Mouse (Mus musculus): ENCODE data around the gene Socs1. TPM values are rescaled to one million over a fixed set of nuclear protein-coding genes. Genes with fewer than 3 reads are reported as not detected.

The Socs1 gene
- polyA plus RNA-seq, 1 experiment from 2014 or later, result 15.4 TPM

DNA sequence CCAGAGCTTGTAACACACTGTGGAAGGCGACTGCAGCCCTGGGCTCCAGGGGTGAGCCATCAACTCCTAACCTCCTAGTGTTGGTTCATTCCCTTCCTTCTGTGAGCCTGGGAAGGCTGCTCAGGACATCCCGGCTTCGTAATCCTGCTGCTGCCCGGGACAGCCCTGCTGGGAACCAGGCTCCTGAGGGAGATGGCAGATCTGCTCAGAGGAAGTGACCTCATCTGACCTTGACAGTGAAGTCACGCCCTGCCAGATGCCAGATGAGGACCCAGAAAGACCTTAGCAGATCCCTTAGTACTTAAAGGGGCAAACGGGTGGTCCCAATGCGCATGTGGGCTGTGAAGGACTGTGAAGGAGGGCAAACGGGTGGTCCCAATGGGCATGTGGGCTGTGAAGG is 24.2 kb downstream of the Socs1 start:
- ATAC-seq (ENCODE audit: insufficient number of reproducible peaks, low FRiP score, low TSS enrichment, low read depth), result no peak
- Histone ChIP-seq H3K4me2 (replicated peaks) (no peak overlapping the region), H3K9ac (no peak overlapping the region), H3K9me3 (replicated peaks) (no peaks in the 10 kb centered on the region), H3K4me1 (0 out of 2 replicates have a peak, but pooled peaks cover 2% of the 10 kb centered on the region), H3K27me3 (no peaks in the 10 kb centered on the region), H3K36me3 (no peaks in the 10 kb centered on the region), H3K4me3 (replicated peaks) (no peak overlapping the region), H3K27ac (replicated peaks) (no peak overlapping the region)
- 57% methylated on average over 8 of the region's 8 CpGs for WGBS

- no peaks in the 10 kb centered on the region for H3K36me3 ChIP-seq
- ATAC-seq (ENCODE audit: insufficient number of reproducible peaks, low FRiP score, low TSS enrichment, low read depth), result no peak
- H3K9me3 ChIP-seq (replicated peaks), result no peaks in the 10 kb centered on the region
- H3K27me3 ChIP-seq, result no peaks in the 10 kb centered on the region
- H3K4me2 ChIP-seq (replicated peaks), result no peak overlapping the region
- 62% methylated on average over 6 of the region's 6 CpGs for WGBS
- H3K4me3 ChIP-seq (replicated peaks), result no peak overlapping the region
- no peaks in the 10 kb centered on the region for H3K4me1 ChIP-seq
- no peak overlapping the region for H3K9ac ChIP-seq
- no peak overlapping the region for H3K27ac ChIP-seq (replicated peaks)
Measured at GRCm38 (mm10) chr16:10756168-10756567, 29.2 kb downstream of the Socs1 start.

DNA sequence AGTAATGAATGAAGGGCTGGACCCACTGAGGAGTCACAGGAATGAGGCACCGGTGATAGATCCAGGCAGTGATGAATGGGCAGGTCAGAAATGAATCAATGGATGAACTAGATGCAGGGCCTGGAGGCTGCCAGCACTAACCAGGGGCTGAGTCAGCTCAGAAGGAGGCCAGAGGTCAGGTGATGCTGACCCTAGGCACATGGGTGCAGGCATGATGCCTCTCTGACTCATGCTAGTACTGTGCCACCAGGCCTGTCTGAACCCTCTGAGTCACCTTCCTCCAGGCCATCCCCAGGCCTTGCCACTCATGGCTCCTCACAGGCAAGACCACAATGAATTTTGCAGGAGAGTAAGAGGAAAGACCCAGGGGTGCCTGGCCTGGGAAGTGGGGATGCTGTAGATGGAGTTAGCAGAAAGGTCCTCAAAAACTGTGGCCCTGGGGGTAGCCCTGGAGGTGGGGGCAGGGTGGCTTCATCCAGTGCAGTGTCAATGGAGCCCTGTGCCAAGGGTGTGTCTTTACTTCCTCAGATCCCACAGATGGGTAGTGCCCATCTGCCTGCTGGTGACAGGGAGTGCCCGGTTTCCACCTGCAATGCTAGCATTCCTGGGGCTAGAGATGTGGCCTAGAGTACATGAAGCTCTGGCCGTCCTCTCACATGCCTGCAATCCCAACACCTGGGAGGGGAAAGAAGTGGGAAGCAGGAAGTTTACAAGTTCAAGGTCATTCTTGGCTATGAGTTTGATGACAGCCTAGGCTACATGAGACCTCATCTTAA is 30.6 kb downstream of the Socs1 start:
- H3K9me3 ChIP-seq (replicated peaks), result no peaks in the 10 kb centered on the region
- ATAC-seq (ENCODE audit: insufficient number of reproducible peaks, low FRiP score, low TSS enrichment, low read depth), result 0 out of 2 replicates have a peak, but pooled peaks have one; percentile 31
- H3K9ac ChIP-seq, result no peak overlapping the region
- H3K36me3 ChIP-seq, result no peaks in the 10 kb centered on the region
- 76% methylated on average over 3 of the region's 3 CpGs for WGBS
- H3K4me3 ChIP-seq (replicated peaks), result no peak overlapping the region
- no peak overlapping the region for H3K27ac ChIP-seq (replicated peaks)
- H3K27me3 ChIP-seq, result no peaks in the 10 kb centered on the region
- H3K4me1 ChIP-seq, result no peaks in the 10 kb centered on the region
- H3K4me2 ChIP-seq (replicated peaks), result no peak overlapping the region

- ATAC-seq (ENCODE audit: insufficient number of reproducible peaks, low FRiP score, low TSS enrichment, low read depth), result peak; percentile 49; the same call in 1 of the 2 replicates
- H3K9ac ChIP-seq, result no peak overlapping the region
Measured at GRCm38 (mm10) chr16:10749824-10750223, 35.5 kb downstream of the Socs1 start.

DNA sequence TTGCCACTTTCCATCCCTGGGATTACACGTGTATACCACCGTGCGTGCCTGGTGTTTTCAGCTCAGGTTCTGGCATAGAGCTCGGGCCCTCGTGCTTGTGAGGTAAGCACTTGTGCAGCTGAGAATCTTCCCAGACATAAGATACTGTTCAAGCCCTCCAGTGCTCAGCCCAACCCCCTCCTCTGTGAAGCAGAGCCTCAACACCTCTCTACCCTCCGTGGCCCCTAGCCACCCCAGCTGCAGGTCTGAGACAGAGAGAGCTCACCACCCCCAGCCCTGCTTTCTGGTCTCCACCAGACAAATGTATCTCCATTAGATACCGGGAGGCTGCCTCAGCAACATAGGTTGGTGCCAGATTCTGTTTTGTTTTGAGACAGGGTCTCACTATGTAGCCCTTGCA is 36.1 kb downstream of the Socs1 start:
- H3K9ac ChIP-seq, result no peak overlapping the region
- H3K4me1 ChIP-seq, result 0 out of 2 replicates have a peak, but pooled peaks cover 19% of the 10 kb centered on the region
- ATAC-seq (ENCODE audit: insufficient number of reproducible peaks, low FRiP score, low TSS enrichment, low read depth), result no peak
- no peak overlapping the region for H3K4me3 ChIP-seq (replicated peaks)
- H3K27me3 ChIP-seq, result no peaks in the 10 kb centered on the region
- H3K4me2 ChIP-seq (replicated peaks), result no peak overlapping the region
- H3K9me3 ChIP-seq (replicated peaks), result no peaks in the 10 kb centered on the region
- WGBS, result 55% methylated on average over 7 of the region's 7 CpGs
- H3K36me3 ChIP-seq, result no peaks in the 10 kb centered on the region
- no peak overlapping the region for H3K27ac ChIP-seq (replicated peaks)

More at GRCm38 (mm10) chr16:10749824-10750223, 35.5 kb downstream of the Socs1 start:
- no peaks in the 10 kb centered on the region for H3K9me3 ChIP-seq (replicated peaks)
- WGBS, result 34% methylated on average over 7 of the region's 7 CpGs
- H3K36me3 ChIP-seq, result no peaks in the 10 kb centered on the region
- H3K27me3 ChIP-seq, result no peaks in the 10 kb centered on the region
- H3K4me2 ChIP-seq (replicated peaks), result no peak overlapping the region
- no peak overlapping the region for H3K4me3 ChIP-seq (replicated peaks)
- H3K4me1 ChIP-seq, result 0 out of 2 replicates have a peak, but pooled peaks cover 15% of the 10 kb centered on the region
- no peak overlapping the region for H3K27ac ChIP-seq (replicated peaks)

DNA sequence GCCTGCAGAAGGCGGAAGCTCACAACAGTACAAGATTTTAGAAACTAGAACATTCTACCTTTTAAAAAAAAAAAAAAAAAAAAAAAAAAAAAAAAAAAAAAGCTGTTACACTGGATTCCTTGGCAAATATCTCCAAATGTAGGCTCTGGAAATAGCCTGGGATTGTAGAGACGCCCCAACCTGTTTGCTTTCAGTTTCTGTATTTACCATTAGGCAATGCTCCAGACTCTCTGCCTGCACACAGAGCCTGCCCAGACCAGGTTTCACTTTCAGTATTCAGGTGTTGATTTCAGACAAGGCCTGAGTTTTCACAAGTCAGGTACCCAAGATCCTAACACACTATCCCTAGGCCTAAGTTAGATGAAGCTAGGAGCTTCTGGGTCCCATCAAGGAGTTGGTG is 44.3 kb downstream of the Socs1 start:
- no peak overlapping the region for H3K4me2 ChIP-seq (replicated peaks)
- WGBS, result 52% methylated on average over 2 of the region's 2 CpGs
- H3K36me3 ChIP-seq, result no peaks in the 10 kb centered on the region
- H3K27ac ChIP-seq (replicated peaks), result peak overlapping the region; percentile 41; the same call in 1 of the 2 replicates
- no peak overlapping the region for H3K9ac ChIP-seq
- H3K9me3 ChIP-seq (replicated peaks), result no peaks in the 10 kb centered on the region
- H3K4me1 ChIP-seq, result peaks cover 58% of the 10 kb centered on the region
- H3K27me3 ChIP-seq, result no peaks in the 10 kb centered on the region
- no peak for ATAC-seq (ENCODE audit: insufficient number of reproducible peaks, low FRiP score, low TSS enrichment, low read depth)
- no peak overlapping the region for H3K4me3 ChIP-seq (replicated peaks)

DNA sequence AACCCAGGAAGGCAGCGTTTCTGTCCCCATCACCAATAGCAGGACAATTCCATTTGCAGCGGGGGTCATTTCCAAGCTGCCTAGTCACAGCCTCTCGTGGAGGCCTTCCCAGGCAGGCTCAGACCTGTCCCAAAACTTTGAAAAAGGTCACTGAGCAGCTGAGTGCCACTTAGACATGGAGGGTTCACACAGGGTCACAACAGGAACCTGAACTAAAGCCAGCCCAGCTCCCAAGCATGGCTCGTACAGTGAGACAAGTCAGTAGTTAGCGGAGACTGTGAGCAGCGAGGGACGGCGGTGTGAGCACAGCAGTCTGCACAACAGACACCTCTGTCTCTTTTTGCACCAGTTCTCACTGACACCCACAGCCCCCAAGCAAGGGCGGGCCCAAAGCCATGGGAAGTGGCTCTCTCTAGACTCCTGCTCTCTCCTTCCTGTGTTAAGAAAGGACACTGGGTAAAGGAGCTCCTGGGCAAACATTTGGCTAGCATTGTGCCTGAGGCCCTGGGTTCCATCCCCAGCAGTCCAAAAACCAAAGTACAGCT is 45.4 kb downstream of the Socs1 start:
- Histone ChIP-seq H3K27me3 (no peaks in the 10 kb centered on the region), H3K36me3 (no peaks in the 10 kb centered on the region), H3K9ac (no peak overlapping the region), H3K27ac (replicated peaks) (peak overlapping the region; percentile 28; the same call in 1 of the 2 replicates), H3K9me3 (replicated peaks) (no peaks in the 10 kb centered on the region), H3K4me1 (peaks cover 49% of the 10 kb centered on the region), H3K4me2 (replicated peaks) (no peak overlapping the region), H3K4me3 (replicated peaks) (no peak overlapping the region)
- no peak for ATAC-seq (ENCODE audit: insufficient number of reproducible peaks, low FRiP score, low TSS enrichment, low read depth)
- 59% methylated on average over 9 of the region's 9 CpGs for WGBS

- H3K27ac ChIP-seq (replicated peaks), result 0 out of 2 replicates have a peak overlapping the region, but pooled peaks have one; percentile 55
- peaks cover 44% of the 10 kb centered on the region for H3K4me1 ChIP-seq
- ATAC-seq (ENCODE audit: insufficient number of reproducible peaks, low FRiP score, low TSS enrichment, low read depth), result no peak
- no peaks in the 10 kb centered on the region for H3K9me3 ChIP-seq (replicated peaks)
- 62% methylated on average over 3 of the region's 3 CpGs for WGBS
- H3K27me3 ChIP-seq, result no peaks in the 10 kb centered on the region
- no peak overlapping the region for H3K4me2 ChIP-seq (replicated peaks)
- H3K9ac ChIP-seq, result no peak overlapping the region
- H3K36me3 ChIP-seq, result no peaks in the 10 kb centered on the region
- no peak overlapping the region for H3K4me3 ChIP-seq (replicated peaks)
Measured at GRCm38 (mm10) chr16:10738866-10739265, 46.5 kb downstream of the Socs1 start.

- Histone ChIP-seq H3K4me2 (replicated peaks) (no peak overlapping the region), H3K9me3 (replicated peaks) (no peaks in the 10 kb centered on the region), H3K27me3 (no peaks in the 10 kb centered on the region), H3K4me3 (replicated peaks) (no peak overlapping the region), H3K27ac (replicated peaks) (0 out of 2 replicates have a peak overlapping the region, but pooled peaks have one; percentile 55), H3K4me1 (peaks cover 38% of the 10 kb centered on the region), H3K9ac (no peak overlapping the region), H3K36me3 (no peaks in the 10 kb centered on the region)
- ATAC-seq (ENCODE audit: insufficient number of reproducible peaks, low FRiP score, low TSS enrichment, low read depth), result no peak
- 59% methylated on average over 2 of the region's 2 CpGs for WGBS
Measured at GRCm38 (mm10) chr16:10737571-10737970, 47.8 kb downstream of the Socs1 start.

- no peaks in the 10 kb centered on the region for H3K9me3 ChIP-seq (replicated peaks)
- WGBS, result 71% methylated on average over 10 of the region's 10 CpGs
- ATAC-seq (ENCODE audit: insufficient number of reproducible peaks, low FRiP score, low TSS enrichment, low read depth), result no peak
Measured at GRCm38 (mm10) chr16:10736364-10736763, 49.0 kb downstream of the Socs1 start.

DNA sequence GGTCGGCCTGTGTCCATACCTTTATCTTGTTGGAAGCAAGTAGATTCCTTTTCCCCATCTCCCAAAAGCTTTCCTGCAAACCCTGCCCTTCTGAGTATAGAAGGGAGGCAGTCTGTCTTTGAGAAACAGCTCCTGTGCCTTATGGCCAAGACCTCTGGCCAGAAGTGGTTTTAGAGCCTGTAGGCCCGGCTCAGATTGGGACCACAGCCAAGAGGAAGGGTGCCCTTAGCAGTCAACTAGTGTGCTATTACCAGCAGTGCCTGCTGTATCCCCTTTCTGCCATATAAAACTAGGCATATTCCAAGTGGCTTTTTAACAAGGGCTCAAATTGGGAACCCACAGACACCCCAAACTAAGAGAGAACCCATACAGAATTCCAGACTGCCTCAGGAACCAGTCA is 49.6 kb downstream of the Socs1 start:
- WGBS, result 71% methylated on average over 2 of the region's 2 CpGs
- H3K4me1 ChIP-seq, result peaks cover 22% of the 10 kb centered on the region
- H3K4me3 ChIP-seq (replicated peaks), result no peak overlapping the region
- no peak overlapping the region for H3K27ac ChIP-seq (replicated peaks)
- no peaks in the 10 kb centered on the region for H3K36me3 ChIP-seq
- H3K9ac ChIP-seq, result no peak overlapping the region
- H3K9me3 ChIP-seq (replicated peaks), result no peaks in the 10 kb centered on the region
- H3K27me3 ChIP-seq, result no peaks in the 10 kb centered on the region
- H3K4me2 ChIP-seq (replicated peaks), result no peak overlapping the region
- ATAC-seq (ENCODE audit: insufficient number of reproducible peaks, low FRiP score, low TSS enrichment, low read depth), result no peak

More at GRCm38 (mm10) chr16:10736364-10736763, 49.0 kb downstream of the Socs1 start:
- Histone ChIP-seq H3K27me3 (no peaks in the 10 kb centered on the region), H3K4me2 (replicated peaks) (no peak overlapping the region), H3K4me3 (replicated peaks) (no peak overlapping the region), H3K36me3 (no peaks in the 10 kb centered on the region), H3K4me1 (peaks cover 26% of the 10 kb centered on the region), H3K27ac (replicated peaks) (no peak overlapping the region), H3K9ac (no peak overlapping the region)
